Mouse (Mus musculus) ovary, adult 2 months (tissue): ENCODE data around the gene Lrrc4c. TPM values are rescaled to one million over a fixed set of nuclear protein-coding genes. Genes with fewer than 3 reads are reported as not detected.

Experiments
- polyA plus RNA-seq: library from polyadenylated mRNA; depleted of rRNA; stranded (reverse); fragments of >200 nt; gene quantifications from 2 replicates; pipeline ENCODE4 v1.2.3, GENCODE M21; 2012; rRNA removed

The Lrrc4c gene
- 0.33 and 0.51 TPM in 2 replicates for polyA plus RNA-seq

GRCm38 (mm10) chr2:96317387-96318299 is at the start of gene Lrrc4c:
Gene Lrrc4c (plus strand): TSS chr2:96318169.

